Mouse (Mus musculus): ENCODE measurements around the gene Adamtsl1.

DNA sequence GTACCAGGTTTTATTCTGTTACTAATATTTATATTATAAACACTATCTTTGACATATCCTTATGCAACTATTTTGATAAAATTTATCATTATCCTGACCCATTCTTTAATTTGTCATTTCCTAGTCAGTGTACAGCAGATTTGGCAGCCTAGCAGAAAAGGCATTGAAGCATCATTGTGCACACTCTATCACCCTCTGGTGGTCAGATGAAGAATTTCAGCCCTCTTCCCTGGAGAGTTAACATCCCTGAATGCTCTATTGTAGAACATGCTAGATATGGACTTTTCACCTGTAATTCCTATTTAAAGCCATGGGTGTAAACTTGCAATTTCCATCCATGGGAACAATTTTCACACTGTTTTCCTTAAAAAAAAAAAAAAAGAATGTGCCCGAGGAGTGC lies 305.2 kb downstream of the Adamtsl1 start:
- TF ChIP-seq CTCF (IDR thresholded peaks at IDR 0.05; ENCODE audit: low read depth) (peak; percentile 68), EP300 (IDR thresholded peaks at IDR 0.05; ENCODE audit: low read depth) (no peak)
